10 mouse cellular contexts compared by ENCODE assay signal in genomic region chr11:84641601-84642000, GRCm38 (mm10).
A peak's percentile ranks its signal among the peaks of the same experiment; 100 is the strongest.
DNase-seq lines count a peak whose midpoint lies in the region; ATAC-seq lines count a peak whose summit lies in the region.
"Had no signal": no experiment of that assay in that cellular context is flagged by ENCODE, and none has a peak within 500 bp of the region (broad histone marks: within the 10 kb centered on the region; RNA-seq: fewer than 3 reads in every experiment).

No protein-coding gene starts in this region.

- no peak overlapping the region for H3K4me2 ChIP-seq in forebrain, embryonic 15.5 days (replicated peaks)
- H3K4me2 ChIP-seq in neural tube, embryonic 11.5 days (ENCODE audit: low read depth): peak overlapping the region; percentile 80; the same call in 1 of the 2 replicates
- peak overlapping the region; percentile 93; the same call in 1 of the 2 replicates for H3K4me2 ChIP-seq in limb, embryonic 13.5 days (replicated peaks)
- peak overlapping the region; percentile 61; the same call in 1 of the 2 replicates for H3K4me2 ChIP-seq in stomach, embryonic 15.5 days

- intact Hi-C loops in gastrocnemius, postnatal 14 days (cut with DNase I; ENCODE audit: low total_unique reads): no loop called here

- H3K36me3 ChIP-seq in forebrain, embryonic 10.5 days (replicated peaks): no peaks in the 10 kb centered on the region
- H3K36me3 ChIP-seq in forebrain, embryonic 15.5 days: no peaks in the 10 kb centered on the region
- no peaks in the 10 kb centered on the region for H3K36me3 ChIP-seq in neural tube, embryonic 11.5 days (ENCODE audit: control insufficient read depth, insufficient read depth, low read length)
- no peaks in the 10 kb centered on the region for H3K36me3 ChIP-seq in limb, embryonic 13.5 days
- no peaks in the 10 kb centered on the region for H3K36me3 ChIP-seq in stomach, embryonic 15.5 days
- H3K36me3 ChIP-seq: embryonic facial prominence, embryonic 15.5 days had no signal

- H3K27me3 ChIP-seq in forebrain, embryonic 10.5 days (ENCODE audit: poor library complexity, severe bottlenecking): peaks cover 95% of the 10 kb centered on the region
- H3K27me3 ChIP-seq in forebrain, embryonic 15.5 days: peaks cover 35% of the 10 kb centered on the region
- peaks cover 21% of the 10 kb centered on the region for H3K27me3 ChIP-seq in neural tube, embryonic 11.5 days (ENCODE audit: control insufficient read depth, insufficient read depth, low read length)
- H3K27me3 ChIP-seq in limb, embryonic 13.5 days: peaks cover 86% of the 10 kb centered on the region
- peaks cover 30% of the 10 kb centered on the region for H3K27me3 ChIP-seq in stomach, embryonic 15.5 days (replicated peaks)

- no peak overlapping the region for H3K27ac ChIP-seq in forebrain, embryonic 10.5 days
- H3K27ac ChIP-seq in forebrain, embryonic 15.5 days (replicated peaks): no peak overlapping the region
- H3K27ac ChIP-seq in neural tube, embryonic 11.5 days (ENCODE audit: low read depth, low read length): peak overlapping the region; percentile 77; the same call in 1 of the 2 replicates
- no peak overlapping the region for H3K27ac ChIP-seq in limb, embryonic 13.5 days
- no peak overlapping the region for H3K27ac ChIP-seq in stomach, embryonic 15.5 days
- H3K27ac ChIP-seq: embryonic facial prominence, embryonic 15.5 days had no signal

- H3K9ac ChIP-seq in forebrain, embryonic 15.5 days (replicated peaks): no peak overlapping the region
- no peak overlapping the region; the same call in 1 of the 2 replicates for H3K9ac ChIP-seq in neural tube, embryonic 11.5 days (ENCODE audit: low read length)
- no peak overlapping the region; the same call in 1 of the 2 replicates for H3K9ac ChIP-seq in limb, embryonic 13.5 days
- no peak overlapping the region for H3K9ac ChIP-seq in stomach, embryonic 15.5 days

- peaks cover 45% of the 10 kb centered on the region for H3K4me1 ChIP-seq in forebrain, embryonic 10.5 days
- H3K4me1 ChIP-seq in forebrain, embryonic 15.5 days: peaks cover 42% of the 10 kb centered on the region
- H3K4me1 ChIP-seq in neural tube, embryonic 11.5 days (ENCODE audit: control insufficient read depth, insufficient read depth, low read length): peaks cover 3% of the 10 kb centered on the region
- H3K4me1 ChIP-seq in limb, embryonic 13.5 days: peaks cover 18% of the 10 kb centered on the region; the same call in 1 of the 2 replicates
- H3K4me1 ChIP-seq in stomach, embryonic 15.5 days: no peaks in the 10 kb centered on the region

- ATAC-seq in forebrain, embryonic 15.5 days (replicated peaks): no peak
- ATAC-seq in neural tube, embryonic 11.5 days (ENCODE audit: insufficient read depth, low FRiP score, low TSS enrichment): no peak
- no peak for ATAC-seq in limb, embryonic 13.5 days (ENCODE audit: low FRiP score, low read depth)
- ATAC-seq in stomach, embryonic 15.5 days (ENCODE audit: insufficient read depth, low FRiP score, low read depth): no peak

- peak overlapping the region; percentile 63; the same call in 1 of the 2 replicates for H3K4me3 ChIP-seq in forebrain, embryonic 10.5 days
- H3K4me3 ChIP-seq in forebrain, embryonic 15.5 days: no peak overlapping the region
- no peak overlapping the region for H3K4me3 ChIP-seq in neural tube, embryonic 11.5 days (ENCODE audit: low read depth, low read length)
- H3K4me3 ChIP-seq in limb, embryonic 13.5 days: peak overlapping the region; percentile 55; the same call in 1 of the 2 replicates
- H3K4me3 ChIP-seq in stomach, embryonic 15.5 days (replicated peaks): no peak overlapping the region

- 19% methylated on average over 5 of the region's 5 CpGs for WGBS in forebrain, embryonic 10.5 days
- 21% methylated on average over 5 of the region's 5 CpGs for WGBS in forebrain, embryonic 15.5 days
- WGBS in neural tube, embryonic 11.5 days: 16% methylated on average over 5 of the region's 5 CpGs
- 17% methylated on average over 5 of the region's 5 CpGs for WGBS in limb, embryonic 13.5 days
- WGBS in stomach, embryonic 15.5 days: 23% methylated on average over 5 of the region's 5 CpGs

- DNase-seq in forebrain, embryonic 10.5 days (ENCODE audit: extremely low spot score, low spot score): no peak
- no peak for DNase-seq in neural tube, embryonic 11.5 days (ENCODE audit: low spot score)
- no peak for DNase-seq in neural tube, embryonic 10.5 days (ENCODE audit: extremely low spot score, low spot score)
- no peak for DNase-seq in gastrocnemius, postnatal 14 days
- DNase-seq in gastrocnemius, postnatal 4 days (ENCODE audit: low spot score in 2 of 2): no peak
- DNase-seq: thymus, postnatal 14 days had no signal

- H3K9me3 ChIP-seq in forebrain, embryonic 10.5 days: no peaks in the 10 kb centered on the region
- no peaks in the 10 kb centered on the region for H3K9me3 ChIP-seq in forebrain, embryonic 15.5 days
- H3K9me3 ChIP-seq in neural tube, embryonic 11.5 days (ENCODE audit: control insufficient read depth, low read length): no peaks in the 10 kb centered on the region
- H3K9me3 ChIP-seq in limb, embryonic 13.5 days: no peaks in the 10 kb centered on the region
- no peaks in the 10 kb centered on the region for H3K9me3 ChIP-seq in stomach, embryonic 15.5 days
- H3K9me3 ChIP-seq: embryonic facial prominence, embryonic 15.5 days had no signal

Comparison
In these comparisons a context has a peak if more than half of its experiments do, and no peak if none do; other contexts are left out.
1. H3K4me3 ChIP-seq: peak in forebrain, embryonic 10.5 days (single experiment) and limb, embryonic 13.5 days (single experiment); none in forebrain, embryonic 15.5 days (single experiment), neural tube, embryonic 11.5 days (single experiment) and stomach, embryonic 15.5 days (single experiment).